Mouse (Mus musculus): ENCODE data around the gene Ctf2.

GRCm38 (mm10) chr7:127725490-127725889, 6.5 kb downstream of the Ctf2 start:
- TF ChIP-seq UBTF (IDR thresholded peaks at IDR 0.05; ENCODE audit: low read depth, low read length) = no peak
- no peak for TF ChIP-seq POLR2A (IDR thresholded peaks at IDR 0.05; ENCODE audit: low read depth, low read length)
- TF ChIP-seq POLR2AphosphoS2 (IDR thresholded peaks at IDR 0.05; ENCODE audit: low read depth, low read length) = no peak
- no peak for TF ChIP-seq CTCF (conservative IDR thresholded peaks at IDR 0.05 in 1 of 2, IDR thresholded peaks at IDR 0.05 in 1 of 2; ENCODE audit: low read depth in 2 of 2, low read length in 2 of 2)
- no peak for TF ChIP-seq ZC3H11A (IDR thresholded peaks at IDR 0.05; ENCODE audit: low read depth, low read length)
- no peak for TF ChIP-seq ZMIZ1 (IDR thresholded peaks at IDR 0.05; ENCODE audit: low read depth, low read length)
- no peak for TF ChIP-seq E2F4 (IDR thresholded peaks at IDR 0.05; ENCODE audit: insufficient replicate concordance, low read depth, low read length)
- TF ChIP-seq EP300 (IDR thresholded peaks at IDR 0.05; ENCODE audit: low read length) = no peak
- TF ChIP-seq RCOR1 (conservative IDR thresholded peaks at IDR 0.05; ENCODE audit: low read depth, low read length) = no peak
- no peak for TF ChIP-seq MAX (IDR thresholded peaks at IDR 0.05; ENCODE audit: low read length)
- TF ChIP-seq PAX5 (IDR thresholded peaks at IDR 0.05; ENCODE audit: low read length) = no peak
- TF ChIP-seq NELFE (IDR thresholded peaks at IDR 0.05; ENCODE audit: low read depth, low read length) = no peak

Data from CH12.LX (cell line).